Mouse (Mus musculus) neural tube, embryonic 14.5 days (tissue): ENCODE measurements at regions not wholly inside any gene's neighbourhood (a gene's known extent, or its start where the extent isn't known, plus 50 kb on each side); places are given as distances from the start of the nearest gene placed in this dataset.

ENCODE experiments used
- ATAC-seq: fragments of 200-750 bp; cut with Nextera tagmentation; 2 replicates; pipeline ENCODE4 v1.8.0; 2017; ENCODE audit warnings: low read depth, mild to moderate bottlenecking, moderate TSS enrichment, moderate library complexity
- H3K27ac ChIP-seq: fragments of 300-500 bp; sonication (generic); 2 replicates; pipeline ENCODE4 v1.5.1; 2014; ENCODE audit warnings: low read depth, mild to moderate bottlenecking, control low read depth, low read length, moderate library complexity, mixed read lengths
- H3K27me3 ChIP-seq: fragments of 300-500 bp; sonication (generic); 2 replicates; pipeline ENCODE4 v1.6.1; 2014; ENCODE audit warnings: low read length; ENCODE audit not compliant: control insufficient read depth, insufficient read depth
- H3K36me3 ChIP-seq: fragments of 300-500 bp; sonication (generic); 2 replicates; pipeline ENCODE4 v1.6.1; 2014; ENCODE audit warnings: low read length, mixed read lengths; ENCODE audit not compliant: control insufficient read depth, insufficient read depth
- H3K4me1 ChIP-seq: fragments of 300-500 bp; sonication (generic); 2 replicates; pipeline ENCODE4 v1.6.1; 2014; ENCODE audit warnings: low read length; ENCODE audit not compliant: control insufficient read depth, insufficient read depth
- H3K4me2 ChIP-seq: fragments of 300-500 bp; sonication (generic); 2 replicates; pipeline ENCODE4 v1.6.1; 2014; ENCODE audit warnings: mild to moderate bottlenecking, low read depth, low read length, control low read depth
- H3K4me3 ChIP-seq: fragments of 300-500 bp; sonication (generic); 2 replicates; pipeline ENCODE4 v1.5.1; 2014; ENCODE audit warnings: low read depth, low read length, control low read depth, mixed read lengths
- H3K9ac ChIP-seq: fragments of 300-500 bp; sonication (generic); replicated peaks from 2 replicates; pipeline ENCODE4 v1.6.1; 2014; ENCODE audit warnings: low read depth, mild to moderate bottlenecking, control low read depth, low read length, mixed read lengths
- H3K9me3 ChIP-seq: fragments of 300-500 bp; sonication (generic); 2 replicates; pipeline ENCODE4 v1.6.1; 2016; ENCODE audit warnings: low read length; ENCODE audit not compliant: control insufficient read depth
- WGBS: fragments of 180-500 bp; shearing (Covaris S2); extraction: QIAGEN DNeasy Blood & Tissue Kit; methylation state at CpG from one replicate; pipeline ENCODE4 v1.1.7; 2014; 5-methylcytosine and 5-hydroxymethylcytosine counted together

DNA sequence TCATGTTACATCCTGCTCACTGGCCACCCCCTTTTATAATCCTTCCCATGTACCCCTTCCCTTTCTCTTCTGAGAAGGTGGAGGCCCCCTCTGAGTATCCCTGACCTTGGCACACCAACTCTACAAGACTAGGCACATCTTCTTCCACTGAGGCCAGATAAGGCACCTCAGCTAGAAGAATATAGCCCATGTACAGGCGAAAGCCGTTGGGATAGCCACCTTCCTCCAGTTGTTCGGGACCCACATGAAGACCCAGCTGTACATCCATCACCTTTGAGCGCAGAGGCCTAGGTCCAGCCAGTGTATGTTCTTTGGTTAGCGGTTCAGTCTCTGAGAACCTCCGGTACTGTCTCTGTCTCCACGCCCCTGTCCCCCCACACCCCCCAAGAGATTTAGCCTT, 189.9 kb downstream of the Spry2 start:
- ATAC-seq, result no peak
- H3K4me2 ChIP-seq, result no peak overlapping the region
- H3K27me3 ChIP-seq, result no peaks in the 10 kb centered on the region
- no peaks in the 10 kb centered on the region for H3K9me3 ChIP-seq
- H3K4me1 ChIP-seq, result no peaks in the 10 kb centered on the region
- H3K27ac ChIP-seq, result no peak overlapping the region
- no peak overlapping the region for H3K4me3 ChIP-seq
- H3K36me3 ChIP-seq, result no peaks in the 10 kb centered on the region
- 93% methylated on average over 7 of the region's 7 CpGs for WGBS
- H3K9ac ChIP-seq, result no peak overlapping the region

- no peak overlapping the region for H3K9ac ChIP-seq
- no peaks in the 10 kb centered on the region for H3K36me3 ChIP-seq
- no peak overlapping the region for H3K4me3 ChIP-seq
- 20% methylated on average over 1 of the region's 1 CpGs for WGBS
- H3K9me3 ChIP-seq, result no peaks in the 10 kb centered on the region
- H3K4me1 ChIP-seq, result no peaks in the 10 kb centered on the region
- H3K27ac ChIP-seq, result no peak overlapping the region
- no peaks in the 10 kb centered on the region for H3K27me3 ChIP-seq
- no peak for ATAC-seq
- no peak overlapping the region for H3K4me2 ChIP-seq
Measured at GRCm38 (mm10) chr14:105698616-105699015, 198.0 kb downstream of the Spry2 start.

DNA sequence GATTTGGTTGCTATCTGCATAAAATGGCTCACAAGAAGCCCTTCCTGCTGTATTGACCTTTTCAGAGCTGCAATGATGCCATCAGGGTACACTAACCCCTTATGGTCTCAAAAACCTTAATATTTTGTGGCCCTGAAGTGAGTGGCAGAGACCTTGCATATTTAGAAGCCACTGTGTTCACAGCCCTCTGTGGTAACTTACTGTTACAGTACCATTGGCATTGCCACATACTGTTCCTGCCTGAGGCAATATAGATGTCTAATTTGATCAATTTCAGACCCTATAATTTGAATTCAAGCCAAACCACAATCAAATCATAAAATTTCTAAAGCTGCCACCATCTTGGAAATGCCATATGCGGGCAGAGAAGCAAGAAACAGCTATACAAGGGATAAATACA, 198.5 kb downstream of the Spry2 start:
- no peak overlapping the region for H3K27ac ChIP-seq
- no peaks in the 10 kb centered on the region for H3K9me3 ChIP-seq
- no peaks in the 10 kb centered on the region for H3K27me3 ChIP-seq
- no peaks in the 10 kb centered on the region for H3K36me3 ChIP-seq
- H3K4me1 ChIP-seq, result no peaks in the 10 kb centered on the region
- no peak overlapping the region for H3K4me3 ChIP-seq
- ATAC-seq, result no peak
- WGBS, result 88% methylated on average over 1 of the region's 1 CpGs
- H3K9ac ChIP-seq, result no peak overlapping the region
- no peak overlapping the region for H3K4me2 ChIP-seq

GRCm38 (mm10) chr14:105697398-105697797, 199.2 kb downstream of the Spry2 start:
- ATAC-seq, result no peak
- H3K9ac ChIP-seq, result no peak overlapping the region
- no peak overlapping the region for H3K4me3 ChIP-seq
- H3K4me1 ChIP-seq, result no peaks in the 10 kb centered on the region
- H3K9me3 ChIP-seq, result no peaks in the 10 kb centered on the region
- no peak overlapping the region for H3K4me2 ChIP-seq
- no peaks in the 10 kb centered on the region for H3K27me3 ChIP-seq
- 85% methylated on average over 13 of the region's 13 CpGs for WGBS
- H3K36me3 ChIP-seq, result no peaks in the 10 kb centered on the region
- no peak overlapping the region for H3K27ac ChIP-seq

DNA sequence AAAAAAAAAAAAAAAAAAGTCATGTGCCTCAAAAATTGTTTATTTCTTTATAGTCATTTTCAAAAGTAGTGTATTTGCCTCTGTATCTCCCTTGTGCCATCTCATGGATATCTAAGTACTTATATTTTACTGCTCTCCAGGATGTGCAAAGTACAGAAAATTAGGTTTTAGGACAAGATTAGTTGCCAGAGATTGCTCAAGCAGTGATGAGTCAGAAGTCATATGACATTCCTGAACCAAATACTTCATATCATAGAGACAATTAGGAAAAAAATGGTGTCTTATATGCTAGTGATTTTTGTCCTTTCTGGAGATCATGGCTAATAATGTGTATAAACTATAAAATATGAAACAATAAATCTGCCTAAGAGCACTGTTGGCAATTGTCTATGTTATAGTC, 201.7 kb downstream of the Spry2 start:
- Histone ChIP-seq H3K9ac (no peak overlapping the region), H3K4me1 (no peaks in the 10 kb centered on the region), H3K36me3 (no peaks in the 10 kb centered on the region), H3K27ac (no peak overlapping the region), H3K9me3 (no peaks in the 10 kb centered on the region), H3K27me3 (no peaks in the 10 kb centered on the region), H3K4me2 (no peak overlapping the region), H3K4me3 (no peak overlapping the region)
- no peak for ATAC-seq

DNA sequence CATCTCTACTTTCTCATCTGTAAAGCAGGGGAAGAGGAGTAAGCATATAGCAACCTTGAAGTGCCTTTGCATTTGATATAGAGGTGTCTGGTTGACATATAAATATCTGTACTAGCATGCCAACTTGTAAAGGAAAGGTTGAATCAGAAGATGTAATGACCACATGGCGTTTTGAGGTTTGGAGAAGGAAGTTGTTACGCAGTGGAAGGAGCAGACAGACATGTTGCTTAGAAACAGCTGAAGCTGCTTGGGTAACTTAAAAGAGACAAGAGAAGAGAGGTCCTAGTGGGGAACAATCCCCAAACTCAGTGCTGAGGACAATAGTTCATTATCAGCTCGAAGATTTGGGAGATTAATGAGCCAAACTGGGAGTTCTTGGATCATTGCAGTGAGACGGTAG, 202.9 kb downstream of the Spry2 start:
- no peaks in the 10 kb centered on the region for H3K36me3 ChIP-seq
- H3K9ac ChIP-seq, result no peak overlapping the region
- 80% methylated on average over 4 of the region's 4 CpGs for WGBS
- no peak overlapping the region for H3K4me3 ChIP-seq
- no peaks in the 10 kb centered on the region for H3K9me3 ChIP-seq
- no peak overlapping the region for H3K27ac ChIP-seq
- no peaks in the 10 kb centered on the region for H3K4me1 ChIP-seq
- no peak for ATAC-seq
- H3K27me3 ChIP-seq, result no peaks in the 10 kb centered on the region
- H3K4me2 ChIP-seq, result no peak overlapping the region

DNA sequence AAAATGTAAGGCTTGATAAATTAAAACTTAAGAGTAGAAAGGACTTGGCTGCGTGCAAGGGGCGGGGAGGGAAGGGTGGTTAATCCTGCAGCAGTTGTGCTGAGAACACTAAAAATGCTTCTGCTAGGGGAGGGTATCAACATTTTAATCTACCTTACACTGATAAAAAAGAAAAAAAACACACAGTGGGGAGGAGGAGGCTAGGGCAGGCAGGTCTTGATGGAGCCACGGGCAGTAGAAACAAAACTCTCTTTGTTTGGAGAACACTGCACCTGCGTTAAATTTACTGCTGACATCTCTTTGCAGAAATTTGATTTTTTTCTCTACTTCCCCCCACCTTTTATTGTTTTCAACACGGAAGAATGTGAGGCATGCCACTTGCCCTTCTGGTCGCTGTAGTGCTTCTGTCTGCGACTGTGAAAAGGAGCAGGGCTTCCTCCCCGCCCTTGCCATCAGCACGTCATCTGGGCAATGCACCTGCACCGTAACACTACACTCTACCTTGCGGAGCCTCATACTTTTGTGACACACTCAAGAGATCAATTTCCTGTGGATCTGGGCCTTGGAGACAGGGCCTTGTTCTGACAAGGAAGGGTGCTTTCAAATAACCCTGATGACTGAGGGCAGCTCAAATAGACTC, 211.7 kb downstream of the Spry2 start:
- Histone ChIP-seq H3K36me3 (no peaks in the 10 kb centered on the region), H3K4me2 (no peak overlapping the region), H3K4me3 (no peak overlapping the region), H3K4me1 (no peaks in the 10 kb centered on the region), H3K27me3 (no peaks in the 10 kb centered on the region), H3K9me3 (no peaks in the 10 kb centered on the region), H3K9ac (no peak overlapping the region), H3K27ac (no peak overlapping the region)
- ATAC-seq, result no peak
- WGBS, result 62% methylated on average over 11 of the region's 11 CpGs

GRCm38 (mm10) chr14:105684329-105684728, 212.3 kb downstream of the Spry2 start:
- WGBS, result 77% methylated on average over 2 of the region's 2 CpGs
- Histone ChIP-seq H3K36me3 (no peaks in the 10 kb centered on the region), H3K27ac (no peak overlapping the region), H3K9me3 (no peaks in the 10 kb centered on the region), H3K9ac (no peak overlapping the region), H3K4me1 (no peaks in the 10 kb centered on the region), H3K4me3 (no peak overlapping the region), H3K27me3 (no peaks in the 10 kb centered on the region), H3K4me2 (no peak overlapping the region)
- ATAC-seq, result no peak

DNA sequence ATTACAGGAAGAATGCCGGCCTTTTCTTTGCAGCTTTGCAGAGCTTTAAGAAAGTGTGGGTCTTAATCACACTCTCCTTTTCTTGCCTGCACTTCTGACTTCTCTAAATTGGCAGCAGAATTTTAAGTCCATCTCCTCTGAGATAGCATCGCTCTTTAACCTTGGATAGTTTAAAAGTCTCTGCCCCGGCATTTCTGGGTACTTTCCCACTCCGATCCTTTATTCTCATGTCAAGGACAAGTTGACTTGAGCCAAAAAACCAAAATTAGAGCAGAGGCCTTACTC, 220.0 kb downstream of the Spry2 start:
- ATAC-seq, result no peak
- Histone ChIP-seq H3K36me3 (no peaks in the 10 kb centered on the region), H3K9ac (no peak overlapping the region), H3K9me3 (no peaks in the 10 kb centered on the region), H3K4me1 (no peaks in the 10 kb centered on the region), H3K4me3 (no peak overlapping the region), H3K27ac (no peak overlapping the region), H3K27me3 (no peaks in the 10 kb centered on the region), H3K4me2 (no peak overlapping the region)
- WGBS, result 9% methylated on average over 4 of the region's 4 CpGs
